Mouse (Mus musculus): Measurements from ENCODE around the gene Igfbpl1.

DNA sequence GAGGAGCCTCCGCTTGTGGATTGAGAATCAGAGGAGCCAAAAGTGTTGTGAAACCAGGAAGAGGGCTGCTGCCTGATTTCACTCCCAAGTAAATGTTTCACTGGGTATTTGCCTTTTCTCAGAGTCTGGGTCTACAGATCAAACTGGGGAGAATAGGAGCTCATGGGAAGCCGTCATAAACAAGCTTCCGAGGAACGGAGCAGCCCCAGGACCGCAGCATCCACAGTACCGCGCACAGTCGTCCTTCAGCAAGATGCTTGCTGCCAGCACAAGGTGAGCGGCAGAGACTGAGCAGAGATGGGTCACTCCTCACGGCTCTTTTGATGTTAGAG lies 22.1 kb upstream of the Igfbpl1 start:
- TF ChIP-seq CTCF (IDR thresholded peaks at IDR 0.05; ENCODE audit: borderline replicate concordance, insufficient read depth, low read depth, low read length) (no peak), POLR2A (IDR thresholded peaks at IDR 0.05; ENCODE audit: borderline replicate concordance, insufficient read depth, low read length) (no peak)

Data from cerebellum, adult 2 months (tissue).